Mouse (Mus musculus) liver, embryonic 11.5 days (tissue): Measurements from ENCODE around the gene Gpatch2. TPM values are rescaled to one million over a fixed set of nuclear protein-coding genes. Genes with fewer than 3 reads are reported as not detected.

Source experiments
- ATAC-seq: fragments of 200-750 bp; cut with Nextera tagmentation; replicated peaks from 2 replicates; pipeline ENCODE4 v1.8.0; 2017; ENCODE audit warnings: moderate number of reproducible peaks, mild to moderate bottlenecking, moderate TSS enrichment, moderate library complexity; ENCODE audit not compliant: low FRiP score
- DNase-seq: peaks from one replicate; pipeline ENCODE4 v3.0.0-alpha.2; 2017; ENCODE audit warnings: low spot score
- H3K27ac ChIP-seq: fragments of 300-500 bp; sonication (generic); 2 replicates; pipeline ENCODE4 v1.5.1; 2014; ENCODE audit warnings: mild to moderate bottlenecking, low read depth, low read length, control low read depth
- H3K27me3 ChIP-seq: fragments of 300-500 bp; sonication (generic); replicated peaks from 2 replicates; pipeline ENCODE4 v1.6.1; 2014; ENCODE audit warnings: low read length, mixed read lengths; ENCODE audit not compliant: control insufficient read depth, insufficient read depth
- H3K36me3 ChIP-seq: fragments of 300-500 bp; sonication (generic); 2 replicates; pipeline ENCODE4 v1.6.1; 2014; ENCODE audit warnings: mild to moderate bottlenecking, low read length, moderate library complexity, mixed read lengths; ENCODE audit not compliant: control insufficient read depth, insufficient read depth
- H3K4me1 ChIP-seq: fragments of 300-500 bp; sonication (generic); replicated peaks from 2 replicates; pipeline ENCODE4 v1.6.1; 2014; ENCODE audit warnings: low read length, mixed read lengths; ENCODE audit not compliant: control insufficient read depth, insufficient read depth
- H3K4me2 ChIP-seq: fragments of 300-500 bp; sonication (generic); 2 replicates; pipeline ENCODE4 v1.6.1; 2014; ENCODE audit warnings: mild to moderate bottlenecking, control low read depth, moderate library complexity
- H3K4me3 ChIP-seq: fragments of 300-500 bp; sonication (generic); 2 replicates; pipeline ENCODE4 v1.5.1; 2014; ENCODE audit warnings: low read depth, low read length, control low read depth
- H3K9ac ChIP-seq: fragments of 300-500 bp; sonication (generic); 2 replicates; pipeline ENCODE4 v1.6.1; 2014; ENCODE audit warnings: low read depth, low read length, control low read depth
- H3K9me3 ChIP-seq: fragments of 300-500 bp; sonication (generic); 2 replicates; pipeline ENCODE4 v1.6.1; 2016; ENCODE audit warnings: low read length, inconsistent platforms, mixed read lengths; ENCODE audit not compliant: control insufficient read depth
- whole genome bisulfite sequencing: fragments of 180-500 bp; shearing (Covaris S2); extraction: QIAGEN DNeasy Blood & Tissue Kit; methylation state at CpG from one replicate; pipeline ENCODE4 v1.1.7; 2014; 5-methylcytosine and 5-hydroxymethylcytosine counted together
- polyA plus RNA-seq: library from polyadenylated mRNA; unstranded; fragments of >200 nt; fragmentation: Nextera tagmentation; extraction: Ambion mirVana; gene quantifications from 2 replicates; pipeline ENCODE4 v1.2.1, GENCODE M21; 2014

The Gpatch2 gene
- 15.2 and 15.3 TPM in 2 replicates for polyA plus RNA-seq

DNA sequence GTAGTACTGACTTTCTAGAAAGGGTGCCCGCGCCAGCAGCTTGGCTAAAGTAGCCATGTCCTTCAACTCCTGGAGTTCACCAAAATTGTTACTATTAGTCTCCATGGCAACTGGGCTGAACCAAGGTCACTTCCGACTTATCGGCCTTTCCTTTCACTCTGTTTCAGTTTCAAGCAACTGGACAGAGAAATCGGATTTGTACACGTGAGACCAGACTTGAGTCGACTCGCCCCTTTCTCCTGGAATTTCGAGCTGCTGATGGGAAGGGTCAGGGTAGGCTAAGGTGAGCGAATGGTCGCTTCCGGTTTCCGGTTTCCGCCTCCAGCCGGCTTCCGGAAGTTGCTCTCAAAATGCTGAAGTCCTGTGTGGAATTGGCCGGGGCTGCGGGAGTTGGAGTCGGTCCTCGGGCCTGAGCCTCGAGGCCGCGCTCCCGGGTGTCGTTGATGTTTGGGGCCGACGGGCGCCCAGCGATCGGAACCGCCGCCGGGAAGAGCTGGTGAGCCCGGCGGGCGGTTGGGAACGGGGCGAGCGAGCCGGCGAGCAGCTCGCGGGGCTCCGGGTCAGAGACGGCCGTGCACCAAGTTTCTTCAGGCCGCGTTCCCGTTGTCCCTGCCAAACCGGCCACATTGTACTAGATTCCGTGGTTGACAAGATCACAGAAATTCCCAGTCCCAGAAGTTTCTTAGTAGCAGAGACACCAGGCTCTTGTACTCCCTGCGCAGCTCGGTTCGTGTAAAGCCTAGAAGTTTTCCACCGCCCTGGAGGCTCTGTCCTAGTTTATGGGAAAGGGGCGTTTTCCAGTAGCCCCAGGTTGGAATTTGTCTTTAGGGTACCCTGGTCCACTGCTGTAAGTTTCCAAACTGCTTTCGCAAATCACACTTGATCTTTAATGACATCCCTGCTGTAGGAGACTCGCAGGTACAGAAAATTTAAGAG lies at the start of gene Gpatch2, which contains the start of gene Spata17:
Gene Gpatch2, plus strand, starts transcription at position 328 of the 936 bp plus-strand sequence.
Gene Spata17, minus strand, starts transcription at position 285 of the 936 bp plus-strand sequence.
- WGBS, result 1% methylated on average over 58 of the region's 58 CpGs
- peaks cover 6% of the 10 kb centered on the region; the same call in 1 of the 2 replicates for H3K4me1 ChIP-seq
- no peaks in the 10 kb centered on the region for H3K27me3 ChIP-seq
- peak within 1 kb of the TSS; percentile 68 for H3K9ac ChIP-seq
- peak; percentile 89 for ATAC-seq
- H3K36me3 ChIP-seq, result no peaks in the 10 kb centered on the region
- peak within 1 kb of the TSS; percentile 67 for H3K4me3 ChIP-seq
- H3K9me3 ChIP-seq, result no peaks in the 10 kb centered on the region
- peak within 1 kb of the TSS; percentile 84 for H3K4me2 ChIP-seq
- H3K27ac ChIP-seq, result no peak within 1 kb of the TSS
- DNase-seq, result peak; percentile 87

DNA sequence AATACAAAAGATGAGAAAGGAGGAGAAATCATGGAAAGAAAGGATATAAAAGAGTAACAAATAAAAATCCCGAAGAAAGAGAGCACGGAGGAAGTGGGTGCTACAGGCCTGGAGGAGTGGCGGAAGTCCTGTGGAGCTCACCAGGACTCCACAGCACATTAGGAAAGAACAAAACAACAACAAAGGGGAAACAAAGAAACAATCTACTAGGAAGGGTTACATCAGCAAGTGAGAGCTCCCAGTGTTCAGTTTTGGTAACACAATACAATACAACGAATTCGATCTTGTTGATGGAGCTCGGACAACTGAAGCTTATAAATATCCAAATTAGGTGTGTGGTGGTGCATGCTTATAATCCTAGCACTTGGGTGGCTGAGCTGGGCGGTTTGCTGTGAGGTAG lies 45.7 kb upstream of the Gpatch2 start:
- DNase-seq, result no peak
- WGBS, result 75% methylated on average over 7 of the region's 7 CpGs
- Histone ChIP-seq H3K36me3 (no peaks in the 10 kb centered on the region), H3K27ac (no peak overlapping the region), H3K4me3 (no peak overlapping the region), H3K4me1 (no peaks in the 10 kb centered on the region), H3K27me3 (no peaks in the 10 kb centered on the region), H3K4me2 (no peak overlapping the region), H3K9me3 (no peaks in the 10 kb centered on the region), H3K9ac (no peak overlapping the region)
- ATAC-seq, result no peak

GRCm38 (mm10) chr1:187170361-187170760 lies 44.9 kb upstream of the Gpatch2 start:
- no peak overlapping the region for H3K9ac ChIP-seq
- H3K27me3 ChIP-seq, result no peaks in the 10 kb centered on the region
- ATAC-seq (no peak), DNase-seq (no peak)
- H3K27ac ChIP-seq, result no peak overlapping the region
- 47% methylated on average over 3 of the region's 3 CpGs for WGBS
- no peak overlapping the region for H3K4me2 ChIP-seq
- H3K4me1 ChIP-seq, result no peaks in the 10 kb centered on the region
- H3K4me3 ChIP-seq, result no peak overlapping the region
- no peaks in the 10 kb centered on the region for H3K36me3 ChIP-seq
- H3K9me3 ChIP-seq, result no peaks in the 10 kb centered on the region

DNA sequence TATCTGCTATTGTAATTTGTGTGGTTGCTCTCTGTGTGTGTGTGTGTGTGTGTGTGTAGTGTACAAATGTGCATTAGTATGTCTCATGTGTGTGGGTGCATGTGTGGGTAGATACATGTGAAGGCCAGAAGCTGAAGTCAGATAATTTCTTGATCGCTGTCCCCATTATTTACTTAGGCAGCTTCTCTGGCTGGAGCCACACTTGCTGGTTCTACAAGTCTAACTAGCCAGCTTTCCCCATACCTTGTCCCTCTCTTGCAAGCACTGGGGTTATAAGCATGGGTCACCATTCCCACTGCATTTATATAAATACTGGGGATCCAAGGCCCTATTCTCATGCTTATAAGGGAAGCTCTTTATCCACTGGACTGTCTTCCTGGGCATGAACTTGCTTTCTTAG lies 39.3 kb upstream of the Gpatch2 start:
- ATAC-seq (no peak), DNase-seq (no peak)
- Histone ChIP-seq H3K9me3 (no peaks in the 10 kb centered on the region), H3K4me1 (no peaks in the 10 kb centered on the region), H3K36me3 (no peaks in the 10 kb centered on the region), H3K27ac (no peak overlapping the region), H3K27me3 (no peaks in the 10 kb centered on the region), H3K4me3 (no peak overlapping the region), H3K9ac (no peak overlapping the region), H3K4me2 (no peak overlapping the region)
- WGBS, result 100% methylated on average over 1 of the region's 1 CpGs

DNA sequence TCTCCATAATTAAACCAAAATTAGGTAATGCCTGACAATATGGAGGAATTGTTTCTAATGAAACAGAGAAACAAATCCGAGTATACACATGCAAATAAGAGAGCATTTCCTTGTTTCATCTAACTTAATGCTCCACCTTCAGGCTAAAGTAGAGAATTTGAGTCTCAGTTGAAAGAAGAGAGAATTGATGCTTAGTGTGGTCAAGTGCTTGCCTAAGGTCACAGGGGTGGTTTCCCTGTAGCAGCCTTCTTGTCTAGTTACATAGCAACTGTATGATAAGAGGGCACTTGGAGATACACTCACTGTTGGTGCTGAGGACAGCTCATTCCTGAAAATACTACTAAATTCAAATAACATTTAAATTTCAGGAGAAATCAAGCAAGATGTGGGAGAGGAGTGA lies 36.8 kb upstream of the Gpatch2 start:
- H3K36me3 ChIP-seq, result no peaks in the 10 kb centered on the region
- 65% methylated on average over 1 of the region's 1 CpGs for WGBS
- H3K4me2 ChIP-seq, result no peak overlapping the region
- no peaks in the 10 kb centered on the region for H3K27me3 ChIP-seq
- DNase-seq (no peak), ATAC-seq (no peak)
- no peak overlapping the region for H3K4me3 ChIP-seq
- H3K27ac ChIP-seq, result no peak overlapping the region
- H3K9me3 ChIP-seq, result no peaks in the 10 kb centered on the region
- no peak overlapping the region for H3K9ac ChIP-seq
- H3K4me1 ChIP-seq, result no peaks in the 10 kb centered on the region

- H3K9me3 ChIP-seq, result no peaks in the 10 kb centered on the region
- no peak overlapping the region for H3K4me2 ChIP-seq
- H3K4me3 ChIP-seq, result no peak overlapping the region
- H3K27ac ChIP-seq, result no peak overlapping the region
- no peaks in the 10 kb centered on the region for H3K4me1 ChIP-seq
- 78% methylated on average over 6 of the region's 6 CpGs for WGBS
- ATAC-seq (no peak), DNase-seq (no peak)
- H3K27me3 ChIP-seq, result no peaks in the 10 kb centered on the region
- H3K36me3 ChIP-seq, result no peaks in the 10 kb centered on the region
- no peak overlapping the region for H3K9ac ChIP-seq
Measured at GRCm38 (mm10) chr1:187205506-187205905, 9.8 kb upstream of the Gpatch2 start.

DNA sequence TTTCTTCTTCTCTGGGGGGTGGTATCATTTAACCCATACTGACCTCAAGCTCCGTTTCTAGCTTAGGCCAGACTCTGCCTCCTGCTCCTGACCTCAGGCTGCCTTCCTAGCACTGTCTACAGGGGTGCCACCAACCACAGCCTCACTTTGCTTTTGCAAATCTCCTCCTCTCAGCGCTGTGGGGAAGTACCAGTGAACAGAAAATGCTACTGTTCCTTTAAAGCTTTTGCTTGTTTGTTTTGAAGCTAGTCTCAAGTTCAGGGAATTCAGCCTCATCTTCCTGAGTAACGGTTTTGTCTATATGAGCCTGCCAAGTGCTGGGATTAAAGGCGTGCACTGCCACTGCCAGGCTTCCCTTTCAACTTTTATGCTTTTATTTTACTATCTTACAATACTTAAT lies 5.8 kb upstream of the Gpatch2 start:
- 60% methylated on average over 4 of the region's 4 CpGs for WGBS
- no peak overlapping the region for H3K9ac ChIP-seq
- H3K9me3 ChIP-seq, result no peaks in the 10 kb centered on the region
- no peak overlapping the region for H3K27ac ChIP-seq
- H3K36me3 ChIP-seq, result no peaks in the 10 kb centered on the region
- ATAC-seq (no peak), DNase-seq (no peak)
- H3K4me2 ChIP-seq, result no peak overlapping the region
- no peak overlapping the region for H3K4me3 ChIP-seq
- no peaks in the 10 kb centered on the region for H3K27me3 ChIP-seq
- no peaks in the 10 kb centered on the region for H3K4me1 ChIP-seq

DNA sequence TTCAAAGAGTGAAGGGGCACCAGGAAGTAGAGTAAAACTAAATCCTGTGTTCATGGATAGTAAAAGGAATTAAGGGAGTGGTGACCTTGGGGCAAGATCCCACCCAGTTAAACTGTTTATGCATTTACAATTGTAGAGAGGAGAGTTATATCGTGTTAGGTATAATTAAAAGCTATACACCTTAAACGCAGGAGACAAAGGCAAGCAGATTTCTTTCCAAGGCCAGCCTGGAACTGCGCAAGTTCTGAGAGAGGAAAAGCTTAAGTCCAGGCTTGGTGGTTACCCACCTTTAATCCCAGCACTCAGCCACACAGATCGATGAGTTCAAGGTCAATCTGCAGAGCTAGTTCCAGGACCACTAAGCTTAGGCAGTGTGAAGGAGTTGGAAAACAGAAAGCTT lies 4.6 kb upstream of the Gpatch2 start:
- no peaks in the 10 kb centered on the region for H3K4me1 ChIP-seq
- 80% methylated on average over 4 of the region's 4 CpGs for WGBS
- no peak for DNase-seq
- H3K27ac ChIP-seq, result no peak overlapping the region
- no peaks in the 10 kb centered on the region for H3K27me3 ChIP-seq
- ATAC-seq, result no peak
- H3K4me3 ChIP-seq, result no peak overlapping the region
- no peaks in the 10 kb centered on the region for H3K9me3 ChIP-seq
- no peak overlapping the region for H3K9ac ChIP-seq
- no peaks in the 10 kb centered on the region for H3K36me3 ChIP-seq
- H3K4me2 ChIP-seq, result no peak overlapping the region
